Mouse (Mus musculus) embryonic fibroblast, embryonic 13.5 days (primary cell): ENCODE measurements around the gene Tgfb2. TPM values are rescaled to one million over a fixed set of nuclear protein-coding genes. Genes with fewer than 3 reads are reported as not detected.

ENCODE experiments used
- H3K27ac ChIP-seq: 2 replicates; pipeline ENCODE4 v1.5.1; 2012; ENCODE audit warnings: low read length, control low read depth, inconsistent platforms; ENCODE audit not compliant: insufficient read depth
- H3K4me1 ChIP-seq: 2 replicates; pipeline ENCODE4 v1.6.1; 2011; ENCODE audit warnings: low read length; ENCODE audit not compliant: control insufficient read depth, insufficient read depth
- H3K4me3 ChIP-seq: 2 replicates; pipeline ENCODE4 v1.5.1; 2011; ENCODE audit warnings: mild to moderate bottlenecking, control low read depth, low read length; ENCODE audit not compliant: insufficient read depth
- CTCF ChIP-seq: IDR thresholded peaks from 2 replicates; pipeline ENCODE4 v1.5.1; 2011; ENCODE audit warnings: mild to moderate bottlenecking, control low read depth, low read length, moderate library complexity, borderline replicate concordance; ENCODE audit not compliant: insufficient read depth
- POLR2A ChIP-seq: IDR thresholded peaks from 2 replicates; pipeline ENCODE4 v1.6.1; 2011; ENCODE audit warnings: low read depth, mild to moderate bottlenecking, control low read depth, low read length, moderate library complexity
- polyA plus RNA-seq: library from polyadenylated mRNA; stranded (reverse); fragments of >200 nt; gene quantifications from 2 replicates; pipeline ENCODE4 v1.2.4, GENCODE M21; 2011; ENCODE audit warnings: low read depth; ENCODE audit not compliant: missing spikeins, insufficient read length

Tgfb2 gene
- 41.7 and 43.9 TPM in 2 replicates for polyA plus RNA-seq

GRCm38 (mm10) chr1:186705915-186706248 is at the start of gene Tgfb2:
TSS of gene Tgfb2 (minus strand) at chr1:186705989.
- no peaks in the 10 kb centered on the region for H3K4me1 ChIP-seq
- peak within 1 kb of the TSS; percentile 86 for H3K4me3 ChIP-seq
- peak within 1 kb of the TSS; percentile 39 for H3K27ac ChIP-seq
- TF ChIP-seq CTCF (no peak), POLR2A (peak; percentile 85)

DNA sequence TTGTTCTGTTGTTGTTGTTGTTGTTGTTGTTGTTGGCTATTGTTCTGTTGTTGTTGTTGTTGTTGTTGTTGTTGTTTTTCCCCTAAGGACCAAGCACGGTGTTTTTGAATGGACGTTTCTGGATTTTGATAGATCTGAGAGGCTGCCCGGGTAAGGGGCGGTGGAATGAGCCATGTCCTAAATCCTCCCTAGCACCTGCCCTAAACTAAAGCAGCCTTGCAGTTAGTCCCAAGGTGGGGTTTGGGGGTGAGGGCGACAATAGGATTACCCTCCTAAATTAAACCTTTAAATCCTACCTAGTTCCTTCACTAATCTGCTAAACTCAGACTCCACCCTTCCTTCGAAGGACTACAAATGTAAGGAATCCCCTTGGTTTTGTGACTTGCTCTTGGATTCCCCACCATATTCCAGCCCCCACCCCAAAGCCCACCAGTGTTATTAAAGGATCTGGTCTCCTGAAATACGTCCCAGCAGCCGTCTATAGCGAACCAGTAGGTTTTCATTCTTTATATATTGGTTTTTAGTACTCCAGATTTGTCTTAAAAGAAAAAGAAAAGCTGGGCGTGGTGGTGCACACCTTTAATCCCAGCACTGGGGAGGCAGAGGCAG is 44.0 kb upstream of the Tgfb2 start:
- H3K27ac ChIP-seq: no peak overlapping the region
- peaks cover 5% of the 10 kb centered on the region for H3K4me1 ChIP-seq
- peak overlapping the region; percentile 82 for H3K4me3 ChIP-seq
- no peak for TF ChIP-seq POLR2A
- no peak for TF ChIP-seq CTCF

DNA sequence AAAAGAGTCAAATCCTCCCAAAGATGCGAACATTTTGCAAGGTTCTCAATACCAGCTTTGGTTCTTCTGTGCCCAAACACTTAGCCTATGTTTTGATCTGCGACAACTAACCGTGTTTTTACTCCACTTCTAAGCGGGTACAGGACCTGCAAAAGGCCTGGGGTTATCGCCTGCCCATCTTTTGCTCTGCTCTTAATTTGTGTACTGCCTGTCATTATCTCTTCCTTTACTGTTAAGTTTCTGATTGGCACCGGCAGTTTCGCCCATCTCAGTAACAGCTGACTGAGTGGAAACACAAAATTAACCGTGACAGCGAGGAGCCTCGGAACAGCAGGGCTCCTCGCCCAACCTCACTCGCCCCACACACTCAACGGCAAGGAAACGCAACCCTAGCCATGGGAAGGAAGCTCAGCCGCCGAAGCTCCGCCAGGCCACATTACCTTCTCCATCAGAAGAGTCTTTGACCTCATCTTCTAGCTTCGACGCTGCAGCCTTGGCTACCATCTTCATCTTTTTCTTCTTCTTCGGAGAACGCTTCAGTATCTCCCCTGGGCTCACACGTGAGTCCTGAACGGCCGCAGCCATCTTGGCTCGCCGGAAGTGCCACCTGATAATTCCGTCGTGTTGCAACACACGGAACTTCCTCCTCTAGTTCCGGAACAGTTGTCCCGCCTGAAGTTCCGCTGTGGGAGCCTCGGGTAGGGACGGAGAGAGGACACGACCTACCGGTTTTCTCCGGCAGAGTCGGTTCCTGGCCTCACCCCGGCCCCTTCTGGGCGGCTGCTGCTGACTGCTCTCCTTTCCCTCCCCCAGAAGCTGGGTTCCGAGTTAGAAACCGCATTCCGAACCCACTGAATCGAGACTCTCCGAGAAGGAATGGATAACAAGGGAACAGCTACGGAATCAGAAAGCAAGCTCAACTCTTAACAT is 43.2 kb upstream of the Tgfb2 start, which contains the start of gene Rrp15:
Gene Rrp15, minus strand, starts transcription at position 635 of the 930 bp plus-strand sequence.
- Histone ChIP-seq H3K27ac (no peak within 1 kb of the TSS), H3K4me1 (peaks cover 5% of the 10 kb centered on the region), H3K4me3 (peak within 1 kb of the TSS; percentile 82)
- TF ChIP-seq CTCF (no peak), POLR2A (peak; percentile 89)

DNA sequence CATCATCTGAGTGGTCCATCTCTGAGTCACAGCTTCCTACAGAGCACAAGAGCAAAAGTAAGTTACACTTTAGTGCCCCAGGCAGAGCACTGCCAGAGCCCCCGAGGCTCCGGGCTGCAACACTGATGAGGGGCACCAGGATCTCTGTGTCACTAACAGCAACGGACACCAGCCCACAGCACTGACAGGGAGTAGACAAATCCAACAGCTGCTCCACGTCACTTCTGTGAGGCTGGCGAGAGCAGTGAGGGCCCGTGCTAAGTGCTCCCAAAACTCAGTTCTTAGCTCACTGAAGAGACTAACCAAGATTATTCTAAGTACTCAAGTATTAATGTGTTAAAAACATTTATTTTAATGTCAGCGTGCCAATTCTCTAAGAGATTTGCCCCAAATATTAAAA is 34.0 kb upstream of the Tgfb2 start:
- Histone ChIP-seq H3K4me1 (peaks cover 3% of the 10 kb centered on the region; the same call in 1 of the 2 replicates), H3K27ac (no peak overlapping the region), H3K4me3 (no peak overlapping the region)
- no peak for TF ChIP-seq POLR2A
- no peak for TF ChIP-seq CTCF

- Histone ChIP-seq H3K4me1 (no peaks in the 10 kb centered on the region), H3K27ac (no peak overlapping the region), H3K4me3 (no peak overlapping the region)
- TF ChIP-seq CTCF: no peak
- TF ChIP-seq POLR2A: no peak
Observed at GRCm38 (mm10) chr1:186735537-186735936, 29.7 kb upstream of the Tgfb2 start.

DNA sequence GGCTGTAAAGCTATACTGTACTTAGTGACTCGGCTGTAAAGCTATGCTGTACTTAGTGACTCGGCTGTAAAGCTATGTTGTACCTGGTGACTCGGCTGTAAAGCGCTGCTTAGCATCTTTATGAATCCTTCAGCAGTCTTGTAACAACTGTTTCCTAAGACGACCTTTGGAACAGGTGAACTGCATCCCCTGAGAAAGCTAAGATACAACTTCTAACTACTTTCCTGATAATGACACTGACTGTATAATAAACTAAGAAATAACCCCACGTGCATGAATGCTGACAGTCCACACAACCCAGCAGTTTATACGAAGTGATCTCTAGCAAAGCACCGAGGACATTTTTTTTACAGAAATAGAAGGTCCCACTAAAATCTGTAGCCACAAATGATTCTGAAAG is 27.3 kb upstream of the Tgfb2 start:
- no peak overlapping the region for H3K4me3 ChIP-seq
- no peaks in the 10 kb centered on the region for H3K4me1 ChIP-seq
- no peak for TF ChIP-seq CTCF
- TF ChIP-seq POLR2A: no peak
- H3K27ac ChIP-seq: no peak overlapping the region

- H3K4me3 ChIP-seq: no peak overlapping the region
- TF ChIP-seq POLR2A (no peak), CTCF (no peak)
- no peaks in the 10 kb centered on the region for H3K4me1 ChIP-seq
- H3K27ac ChIP-seq: no peak overlapping the region
Observed at GRCm38 (mm10) chr1:186728778-186729177, 23.0 kb upstream of the Tgfb2 start.

DNA sequence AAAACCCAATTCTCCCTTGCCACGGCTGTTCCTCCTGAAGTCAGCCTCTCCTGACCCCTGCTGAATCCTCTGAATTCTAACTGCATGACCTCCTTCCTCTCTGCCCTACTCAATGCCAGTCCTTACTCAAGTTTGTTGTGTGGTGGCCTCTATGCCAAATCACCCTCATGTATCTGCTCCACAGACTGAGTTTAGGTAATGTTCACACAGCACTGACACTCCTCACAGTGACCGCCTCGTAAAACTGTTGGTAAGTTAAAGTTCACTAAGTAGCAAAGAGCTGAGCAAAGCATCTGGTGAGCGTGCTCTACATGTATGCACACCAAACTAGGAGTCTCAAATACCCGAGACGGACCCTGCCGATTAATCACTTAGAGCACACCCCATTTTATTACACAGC is 20.3 kb upstream of the Tgfb2 start:
- no peak overlapping the region for H3K27ac ChIP-seq
- TF ChIP-seq POLR2A (no peak), CTCF (no peak)
- no peak overlapping the region for H3K4me3 ChIP-seq
- H3K4me1 ChIP-seq: no peaks in the 10 kb centered on the region

GRCm38 (mm10) chr1:186722299-186722698 is 16.5 kb upstream of the Tgfb2 start:
- Histone ChIP-seq H3K4me3 (no peak overlapping the region), H3K27ac (no peak overlapping the region), H3K4me1 (0 out of 2 replicates have a peak, but pooled peaks cover 2% of the 10 kb centered on the region)
- TF ChIP-seq POLR2A (no peak), CTCF (no peak)

DNA sequence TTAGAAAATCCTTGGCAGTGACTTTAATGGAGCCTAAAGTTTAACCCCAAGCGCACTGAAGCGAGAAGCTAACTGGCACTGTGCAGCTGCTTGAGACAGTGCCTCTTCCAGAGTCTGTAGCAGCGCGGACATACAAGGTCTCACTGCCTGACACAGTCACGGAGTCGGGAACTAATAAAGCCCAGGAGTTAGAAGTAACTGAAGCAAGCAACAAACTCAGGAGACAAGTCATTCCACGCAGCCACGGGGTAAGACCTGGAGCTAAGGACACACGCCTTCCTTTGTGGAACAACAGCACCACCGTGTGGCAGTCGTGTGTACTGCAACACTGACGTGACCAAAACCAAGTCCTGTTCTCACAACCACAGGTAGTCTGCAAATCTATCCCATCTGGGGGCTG is 16.1 kb upstream of the Tgfb2 start:
- Histone ChIP-seq H3K4me3 (no peak overlapping the region), H3K27ac (no peak overlapping the region), H3K4me1 (0 out of 2 replicates have a peak, but pooled peaks cover 2% of the 10 kb centered on the region)
- TF ChIP-seq POLR2A (no peak), CTCF (peak; percentile 99)
